ENCODE assay signal across 1 mouse cellular context in the genomic region with DNA sequence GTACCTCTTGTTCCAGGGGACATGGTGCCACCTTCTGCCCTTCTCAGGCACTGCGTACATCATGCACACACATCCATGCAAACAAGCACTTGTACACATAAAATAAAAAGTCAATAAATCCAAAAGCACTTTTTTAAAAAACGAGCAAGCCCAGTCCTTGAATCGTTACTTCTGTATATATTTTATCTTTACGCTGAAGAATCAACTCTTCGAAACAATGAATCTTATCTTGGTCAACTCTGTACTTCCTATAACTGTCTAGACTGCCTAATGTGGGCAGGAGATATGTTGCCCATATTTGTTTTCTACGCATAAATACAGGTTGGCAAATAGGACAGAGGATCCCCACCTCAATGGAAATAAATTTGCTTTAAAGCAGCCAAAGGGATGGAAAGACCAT.
TF ChIP-seq lines count a peak whose summit lies in the region.

No protein-coding gene starts in this region.

TF ChIP-seq in MEL, 35 proteins besides CTCF, POLR2A, EP300 and RAD21 (continued from another document):
- TF ChIP-seq ZMIZ1 (IDR thresholded peaks at IDR 0.05; ENCODE audit: low read depth, low read length), result no peak
- peak; percentile 91 for TF ChIP-seq GATA1 (IDR thresholded peaks at IDR 0.05; ENCODE audit: low read depth, low read length)
- TF ChIP-seq MYC (IDR thresholded peaks at IDR 0.05; ENCODE audit: low read depth, low read length), result no peak
- TF ChIP-seq NRF1 (IDR thresholded peaks at IDR 0.05; ENCODE audit: insufficient read depth, low read depth, low read length, poor library complexity, severe bottlenecking), result no peak
- no peak for TF ChIP-seq UBTF (IDR thresholded peaks at IDR 0.05; ENCODE audit: borderline replicate concordance, insufficient read depth, low read depth, low read length)
- no peak for TF ChIP-seq TAL1 (IDR thresholded peaks at IDR 0.05; ENCODE audit: low read length)
- no peak for TF ChIP-seq POLR2AphosphoS2 (IDR thresholded peaks at IDR 0.05; ENCODE audit: low read length)
- TF ChIP-seq SMC3 (IDR thresholded peaks at IDR 0.05; ENCODE audit: low read depth, low read length), result no peak; the same call in 1 of the 2 replicates
TF ChIP-seq in MEL: peak in this region for 10.
